Comparison of ENCODE assay signal across 12 mouse cellular contexts in genomic region chr8:11344459-11344858, GRCm38 (mm10).
"Had no signal": no experiment of that assay in that cellular context is flagged by ENCODE, and none has a peak within 500 bp of the region (broad histone marks: within the 10 kb centered on the region; RNA-seq: fewer than 3 reads in every experiment).

No protein-coding gene starts in this region.

- DNase-seq: liver; liver, embryonic 13.5 days; liver, postnatal 0 days; lung, postnatal 14 days; right cerebral cortex, adult 18-20 months; right cerebral cortex, postnatal 25 days; thymus, adult 18-20 months; thymus, postnatal 14 days had no signal

- H3K36me3 ChIP-seq: limb, embryonic 12.5 days; liver, embryonic 13.5 days; midbrain, embryonic 13.5 days had no signal

- H3K27me3 ChIP-seq: limb, embryonic 12.5 days; liver, embryonic 13.5 days; midbrain, embryonic 13.5 days had no signal

- H3K4me1 ChIP-seq: midbrain, embryonic 13.5 days had no signal

- H3K4me3 ChIP-seq: layer of hippocampus, adult 2 months; limb, embryonic 12.5 days; liver, embryonic 13.5 days; midbrain, embryonic 13.5 days had no signal

- H3K27ac ChIP-seq: hindbrain, postnatal 0 days; layer of hippocampus, adult 2 months; limb, embryonic 12.5 days; liver, embryonic 13.5 days; midbrain, embryonic 13.5 days had no signal
